Mouse (Mus musculus): ENCODE measurements around the gene Fbxo46.

The Fbxo46 gene

GRCm38 (mm10) chr7:19093537-19094385 is 25.9 kb upstream of the Fbxo46 start:
- DNase-seq (ENCODE audit: low spot score) = peak; percentile 91

GRCm38 (mm10) chr7:19094471-19094825 is 25.2 kb upstream of the Fbxo46 start, which contains the start of gene Six5:
TSS of gene Six5 (plus strand) at chr7:19094594.
- peak; percentile 36 for DNase-seq (ENCODE audit: low spot score)

DNA sequence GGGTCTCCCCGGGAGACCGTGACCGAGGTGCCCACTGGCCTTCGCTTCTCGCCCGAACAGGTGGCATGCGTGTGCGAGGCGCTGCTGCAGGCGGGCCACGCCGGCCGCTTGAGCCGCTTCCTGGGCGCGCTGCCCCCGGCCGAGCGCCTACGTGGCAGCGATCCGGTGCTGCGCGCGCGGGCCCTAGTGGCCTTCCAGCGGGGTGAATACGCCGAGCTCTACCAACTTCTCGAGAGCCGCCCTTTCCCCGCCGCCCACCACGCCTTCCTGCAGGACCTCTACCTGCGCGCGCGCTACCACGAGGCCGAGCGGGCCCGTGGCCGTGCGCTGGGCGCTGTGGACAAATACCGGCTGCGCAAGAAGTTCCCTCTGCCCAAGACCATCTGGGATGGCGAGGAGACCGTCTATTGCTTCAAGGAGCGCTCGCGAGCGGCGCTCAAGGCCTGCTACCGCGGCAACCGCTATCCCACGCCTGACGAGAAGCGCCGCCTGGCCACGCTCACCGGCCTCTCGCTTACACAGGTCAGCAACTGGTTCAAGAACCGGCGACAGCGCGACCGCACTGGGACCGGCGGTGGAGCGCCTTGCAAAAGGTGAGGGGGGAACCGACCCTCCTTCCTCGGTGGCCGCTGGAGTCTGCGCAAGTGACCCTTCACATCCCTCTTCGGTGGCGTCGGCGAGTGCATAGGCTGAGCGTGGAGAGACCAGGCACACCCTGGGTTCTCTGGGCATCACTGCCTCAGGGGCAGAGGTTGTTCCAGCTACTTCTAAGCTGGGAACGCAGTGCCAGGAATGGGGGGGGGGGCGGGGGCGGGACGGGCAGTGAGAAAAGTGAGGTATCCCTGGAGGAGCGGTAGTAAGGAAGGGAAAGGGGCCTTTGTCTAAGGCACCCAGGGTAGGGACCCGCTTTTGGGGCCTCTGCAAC is 24.6 kb upstream of the Fbxo46 start:
- peak; percentile 64 for DNase-seq (ENCODE audit: low spot score)

- peak; percentile 51 for DNase-seq (ENCODE audit: low spot score)
These were observed 23.9 kb upstream of the Fbxo46 start for GRCm38 (mm10) chr7:19095751-19096110.

- no peak for DNase-seq (ENCODE audit: low spot score)
These were observed 23.2 kb upstream of the Fbxo46 start for GRCm38 (mm10) chr7:19096421-19096976.

DNA sequence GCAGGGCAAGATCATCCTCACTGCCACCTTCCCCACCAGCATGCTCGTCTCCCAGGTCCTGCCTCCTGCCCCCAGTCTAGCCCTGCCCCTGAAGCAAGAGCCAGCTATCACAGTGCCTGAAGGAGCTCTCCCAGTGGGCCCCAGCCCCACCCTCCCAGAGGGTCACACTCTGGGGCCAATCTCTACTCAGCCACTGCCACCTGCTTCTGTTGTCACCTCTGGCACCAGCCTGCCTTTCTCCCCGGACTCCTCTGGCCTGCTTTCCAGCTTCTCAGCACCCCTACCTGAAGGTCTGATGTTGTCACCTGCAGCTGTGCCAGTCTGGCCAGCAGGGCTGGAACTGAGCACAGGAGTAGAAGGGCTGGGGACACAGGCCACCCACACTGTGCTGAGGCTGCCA is 22.4 kb upstream of the Fbxo46 start:
- DNase-seq (ENCODE audit: low spot score) = no peak

DNA sequence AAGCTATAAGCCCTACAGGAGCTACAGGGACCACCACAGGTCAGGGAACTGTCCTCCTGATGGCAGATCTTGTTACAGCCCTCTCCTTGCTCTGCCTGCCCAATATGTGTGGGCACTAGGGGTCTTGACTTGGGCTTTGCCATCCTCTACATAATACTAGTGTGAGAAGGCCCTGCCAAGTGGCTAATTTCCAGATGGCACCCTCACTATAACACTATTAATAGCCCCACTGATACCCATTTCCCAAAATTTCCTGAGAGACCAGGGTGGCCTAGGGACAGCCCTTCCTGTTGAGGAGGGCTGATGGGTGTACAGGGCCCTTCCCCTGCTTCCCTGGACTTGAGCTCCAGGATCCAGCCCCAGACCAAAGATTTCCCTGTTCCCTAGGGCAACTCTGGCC is 21.8 kb upstream of the Fbxo46 start:
- DNase-seq (ENCODE audit: low spot score) = no peak

GRCm38 (mm10) chr7:19098811-19099210 is 20.8 kb upstream of the Fbxo46 start:
- DNase-seq (ENCODE audit: low spot score) = no peak

DNA sequence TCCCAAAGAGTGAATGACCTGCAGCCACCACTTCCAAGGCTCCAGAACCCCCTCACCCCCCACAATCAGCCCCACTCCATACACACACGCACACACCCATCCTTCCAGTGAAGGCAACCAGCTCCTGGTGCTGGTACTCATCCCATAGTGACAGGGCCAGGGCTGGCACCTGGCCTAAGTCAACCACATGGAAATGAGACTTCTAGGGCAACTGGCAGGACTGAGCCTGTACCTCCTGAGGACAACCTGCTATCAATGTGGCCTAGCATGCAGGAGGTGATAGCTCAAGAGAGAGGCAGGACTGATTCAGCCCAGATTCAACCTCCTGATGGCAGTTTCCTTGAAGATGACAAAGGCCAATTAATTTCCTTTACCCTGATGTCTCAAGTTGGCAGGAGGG is 19.4 kb upstream of the Fbxo46 start:
- DNase-seq (ENCODE audit: low spot score) = no peak

DNA sequence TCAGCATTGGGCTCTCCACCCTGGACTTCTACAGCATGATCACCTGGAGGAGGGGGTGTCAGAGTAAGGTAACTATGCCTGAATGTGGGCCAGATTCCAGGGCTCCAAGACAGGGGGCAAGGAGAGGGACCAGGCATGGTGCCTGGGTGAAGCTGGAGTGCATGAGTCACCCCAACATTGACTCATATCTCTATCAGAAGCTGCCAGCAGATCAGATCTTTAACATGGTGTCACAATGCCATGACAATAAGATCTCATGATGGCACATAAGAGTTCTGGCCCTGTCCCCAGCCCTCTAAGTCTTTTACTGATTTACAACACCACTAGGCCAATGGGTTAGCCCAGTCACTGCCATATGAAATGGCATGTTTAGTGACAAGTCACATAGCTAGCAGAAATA is 15.9 kb upstream of the Fbxo46 start:
- no peak for DNase-seq (ENCODE audit: low spot score)

- no peak for DNase-seq (ENCODE audit: low spot score)
These were observed 15.2 kb upstream of the Fbxo46 start for GRCm38 (mm10) chr7:19104486-19104885.

- no peak for DNase-seq (ENCODE audit: low spot score)
These were observed 12.2 kb upstream of the Fbxo46 start for GRCm38 (mm10) chr7:19107436-19107835.

DNA sequence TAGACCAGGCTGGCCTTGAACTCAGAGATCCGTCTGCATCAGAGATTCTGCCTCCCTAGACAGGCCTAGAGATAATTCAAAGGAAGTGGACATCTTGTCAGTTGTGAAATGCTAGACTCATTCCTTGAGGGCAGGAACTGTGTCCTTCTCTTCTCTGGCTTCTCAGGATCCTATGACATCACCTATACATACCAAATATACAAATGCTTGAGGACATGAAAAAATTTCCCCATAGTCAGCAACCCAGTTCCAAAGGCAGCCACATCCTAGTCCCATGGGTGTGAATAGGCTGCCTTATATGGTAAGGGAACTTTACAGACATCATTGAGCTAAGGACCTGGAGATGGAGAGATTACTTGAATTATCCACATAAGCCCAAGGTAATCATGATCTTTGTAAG is 10.1 kb upstream of the Fbxo46 start:
- DNase-seq (ENCODE audit: low spot score) = no peak

GRCm38 (mm10) chr7:19118028-19118771 is 1.5 kb upstream of the Fbxo46 start, which contains the start of gene Gm4969:
TSS of gene Gm4969 (minus strand) at chr7:19118368.
- DNase-seq (ENCODE audit: low spot score) = no peak

DNA sequence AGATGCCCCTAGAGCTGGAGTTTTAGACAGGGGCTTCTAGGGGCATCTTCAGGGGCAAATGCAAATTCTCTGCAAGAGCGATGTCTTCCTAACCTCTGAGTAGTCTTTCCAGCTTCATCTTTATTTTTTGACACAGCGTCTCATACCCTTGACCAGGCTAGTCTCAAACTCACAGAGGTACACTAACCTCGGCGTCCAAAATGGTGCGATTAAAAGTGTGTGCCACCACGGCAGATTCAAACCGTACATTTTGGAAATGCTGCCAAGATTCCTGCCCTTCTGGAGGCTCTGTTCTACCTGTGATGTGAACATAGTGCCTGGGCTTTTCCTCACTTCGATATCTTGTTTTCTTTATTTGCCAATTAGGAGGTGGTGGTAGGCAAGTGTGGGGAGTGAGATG is 576 bp upstream of the Fbxo46 start:
- no peak for DNase-seq (ENCODE audit: low spot score)

DNA sequence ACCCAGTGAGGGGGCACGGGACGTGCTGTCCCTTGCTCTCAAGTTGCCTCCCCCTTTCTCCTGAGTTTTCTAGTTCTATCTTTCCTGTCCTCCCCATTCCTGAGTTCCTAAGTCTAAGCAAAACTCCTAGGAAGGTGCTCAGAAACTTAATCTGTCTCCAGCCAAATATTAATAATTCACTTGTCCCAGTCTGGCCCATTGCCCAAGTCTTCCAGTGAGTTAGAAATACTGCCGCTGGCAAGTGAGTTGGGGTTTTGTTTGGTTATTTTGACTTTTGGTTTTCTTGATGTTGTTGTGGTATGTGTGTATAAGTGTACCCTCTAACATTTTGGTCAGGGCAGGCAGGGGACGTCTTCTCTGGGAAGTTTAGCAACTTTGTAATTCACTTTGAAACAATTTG is 2.0 kb downstream of the Fbxo46 start:
- DNase-seq (ENCODE audit: low spot score) = no peak

DNA sequence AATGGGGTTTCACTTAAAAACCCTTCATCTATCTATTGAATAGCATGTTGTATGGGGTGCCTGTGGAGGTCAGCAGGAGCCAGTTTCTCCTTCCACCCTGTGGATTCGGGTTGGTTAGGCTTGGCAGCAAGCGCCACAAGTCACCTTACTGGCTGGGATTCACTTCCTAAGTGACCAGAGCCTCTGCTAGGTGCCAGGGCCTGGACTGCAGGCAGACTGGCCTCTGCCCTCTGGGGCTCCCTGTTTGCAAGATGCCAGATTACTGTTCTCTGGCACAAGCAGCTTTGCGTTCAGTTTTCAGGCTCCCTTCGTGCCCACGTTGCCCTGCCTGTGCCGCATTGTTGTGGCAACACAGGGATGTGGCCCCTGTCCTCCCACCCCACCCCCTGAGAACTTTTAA is 5.1 kb downstream of the Fbxo46 start:
- no peak for DNase-seq (ENCODE audit: low spot score)

GRCm38 (mm10) chr7:19127744-19128143 is 8.1 kb downstream of the Fbxo46 start:
- DNase-seq (ENCODE audit: low spot score) = no peak

GRCm38 (mm10) chr7:19129396-19129795 is 9.7 kb downstream of the Fbxo46 start:
- no peak for DNase-seq (ENCODE audit: low spot score)

DNA sequence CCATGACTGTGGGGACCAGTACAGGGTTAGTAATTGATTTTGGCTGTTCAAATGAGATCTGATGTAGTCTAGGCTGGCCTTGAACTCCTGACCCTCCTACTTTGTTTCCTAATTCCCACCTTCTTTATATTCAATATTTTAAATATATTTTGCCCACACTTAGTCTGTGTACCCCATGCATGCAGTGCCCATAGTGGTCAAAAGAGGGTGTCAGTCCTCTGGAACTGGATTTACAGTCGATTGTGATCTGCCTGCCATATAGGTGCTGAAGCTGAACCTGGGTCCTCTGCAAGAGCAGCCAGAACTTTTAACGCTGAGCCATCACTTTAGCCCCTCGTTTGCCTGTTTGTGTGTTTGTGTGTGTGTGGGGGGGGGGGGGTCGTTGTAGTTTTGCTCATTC is 11.0 kb downstream of the Fbxo46 start:
- no peak for DNase-seq (ENCODE audit: low spot score)

GRCm38 (mm10) chr7:19131324-19131848 is 11.7 kb downstream of the Fbxo46 start:
- peak; percentile 96 for DNase-seq (ENCODE audit: low spot score)

DNA sequence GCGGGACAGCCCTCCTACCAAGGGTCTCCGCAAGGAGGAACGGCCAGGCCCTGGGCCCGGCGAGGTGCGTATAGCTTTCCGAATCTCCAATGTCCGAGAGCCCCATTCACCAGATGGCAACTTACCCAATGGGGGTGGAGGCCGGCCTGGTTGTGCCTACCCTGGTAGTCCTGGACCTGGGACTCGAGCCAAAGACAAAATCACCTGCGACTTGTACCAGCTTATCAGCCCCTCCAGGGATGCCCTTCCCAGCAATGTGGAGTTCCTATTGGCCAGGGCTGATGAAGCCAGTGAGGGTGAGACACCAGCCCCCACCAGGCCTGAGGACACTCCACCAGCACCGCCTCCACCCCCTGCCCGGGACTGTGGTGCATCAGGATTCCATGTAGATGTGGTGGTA is 16.5 kb downstream of the Fbxo46 start:
- DNase-seq (ENCODE audit: low spot score) = no peak

All from MN1 (cell line).